Comparison of ENCODE assay signal across 10 mouse cellular contexts in the genomic region with DNA sequence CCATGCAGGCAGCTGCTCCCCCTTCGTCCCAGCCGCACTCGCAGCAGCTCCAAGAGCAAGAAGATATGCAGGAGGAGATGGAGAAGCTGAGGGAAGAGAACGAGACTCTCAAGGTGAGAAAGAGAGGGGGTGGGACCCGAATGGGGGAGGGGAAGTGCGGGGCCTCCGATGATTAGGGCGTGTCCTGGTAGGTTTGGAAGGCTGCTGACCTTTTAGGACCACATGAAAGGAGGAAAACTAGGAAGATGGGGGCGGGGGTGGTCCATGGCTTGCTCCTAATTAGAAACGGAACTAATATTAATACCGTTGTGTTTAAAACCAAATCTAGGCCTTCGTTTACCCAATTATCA. TPM values are rescaled to one million over a fixed set of nuclear protein-coding genes. Genes with fewer than 3 reads are reported as not detected.
DNase-seq lines count a peak whose midpoint lies in the region; ATAC-seq lines count a peak whose summit lies in the region.
"Had no signal": no experiment of that assay in that cellular context is flagged by ENCODE, and none has a peak within 500 bp of the region (broad histone marks: within the 10 kb centered on the region; RNA-seq: fewer than 3 reads in every experiment).

No protein-coding gene starts in this region.

- H3K4me3 ChIP-seq in heart, embryonic 14.5 days (ENCODE audit: control insufficient read depth in 1 of 2, insufficient read depth in 1 of 2, low read depth in 1 of 2, low read length in 2 of 2), result peak overlapping the region; percentile 47 to 51
- peak overlapping the region; percentile 76 for H3K4me3 ChIP-seq in hindbrain, embryonic 11.5 days (ENCODE audit: low read depth, low read length)
- H3K4me3 ChIP-seq in midbrain, embryonic 12.5 days, result peak overlapping the region; percentile 77

- DNase-seq in heart, adult 9 months (ENCODE audit: low spot score in 2 of 2), result no peak
- peak; percentile 75 for DNase-seq in MN1 (ENCODE audit: low spot score)
- DNase-seq in hindbrain, embryonic 11.5 days (ENCODE audit: low spot score), result no peak
- no peak for DNase-seq in retina, postnatal 1 day
- no peak for DNase-seq in kidney, adult 18-20 months

- H3K4me2 ChIP-seq in heart, embryonic 14.5 days (ENCODE audit: low read length), result peak overlapping the region; percentile 93
- H3K4me2 ChIP-seq in hindbrain, embryonic 11.5 days (replicated peaks; ENCODE audit: low read depth, low read length), result peak overlapping the region; percentile 86
- H3K4me2 ChIP-seq in midbrain, embryonic 12.5 days (replicated peaks), result peak overlapping the region; percentile 82

- no peak for ATAC-seq in heart, embryonic 14.5 days (ENCODE audit: insufficient number of reproducible peaks, insufficient read depth, low FRiP score, low read depth)
- no peak; the same call in 1 of the 2 replicates for ATAC-seq in hindbrain, embryonic 11.5 days (ENCODE audit: low FRiP score)
- no peak; the same call in 1 of the 2 replicates for ATAC-seq in midbrain, embryonic 12.5 days (ENCODE audit: low FRiP score, low read depth)
- ATAC-seq in monocyte, adult 5-6 weeks (replicated peaks; ENCODE audit: insufficient number of reproducible peaks, low FRiP score, low TSS enrichment, poor library complexity, severe bottlenecking), result no peak

- peaks cover 0 to 11% of the 10 kb centered on the region in 2 experiments; a peak in 2 of 4 replicates for H3K4me1 ChIP-seq in heart, embryonic 14.5 days (ENCODE audit: control insufficient read depth in 2 of 2, insufficient read depth in 2 of 2, low read length in 2 of 2)
- H3K4me1 ChIP-seq in hindbrain, embryonic 11.5 days (replicated peaks; ENCODE audit: control insufficient read depth, insufficient read depth, low read length), result no peaks in the 10 kb centered on the region
- peaks cover 30% of the 10 kb centered on the region for H3K4me1 ChIP-seq in midbrain, embryonic 12.5 days

- no peak overlapping the region for H3K9ac ChIP-seq in heart, embryonic 14.5 days (ENCODE audit: low read length)
- peak overlapping the region; percentile 83 for H3K9ac ChIP-seq in hindbrain, embryonic 11.5 days (ENCODE audit: low read depth, low read length)
- H3K9ac ChIP-seq in midbrain, embryonic 12.5 days (replicated peaks), result peak overlapping the region; percentile 86

- 3% methylated on average over 12 of the region's 12 CpGs for WGBS in heart, embryonic 14.5 days
- WGBS in hindbrain, embryonic 11.5 days, result 2% methylated on average over 12 of the region's 12 CpGs
- WGBS in midbrain, embryonic 12.5 days, result under 1% methylated on average over 12 of the region's 12 CpGs

- H3K27me3 ChIP-seq in heart, embryonic 14.5 days (ENCODE audit: control insufficient read depth, insufficient read depth, low read length), result peaks cover 65% of the 10 kb centered on the region
- no peaks in the 10 kb centered on the region for H3K27me3 ChIP-seq in hindbrain, embryonic 11.5 days (ENCODE audit: control insufficient read depth, insufficient read depth, low read length)
- no peaks in the 10 kb centered on the region for H3K27me3 ChIP-seq in midbrain, embryonic 12.5 days
- H3K27me3 ChIP-seq: CH12.LX had no signal

- H3K9me3 ChIP-seq in heart, embryonic 14.5 days (ENCODE audit: control insufficient read depth, low read length), result no peaks in the 10 kb centered on the region
- no peaks in the 10 kb centered on the region for H3K9me3 ChIP-seq in hindbrain, embryonic 11.5 days (ENCODE audit: control insufficient read depth, low read length)
- H3K9me3 ChIP-seq in midbrain, embryonic 12.5 days, result no peaks in the 10 kb centered on the region

- no peaks in the 10 kb centered on the region for H3K36me3 ChIP-seq in heart, embryonic 14.5 days (ENCODE audit: control insufficient read depth, insufficient read depth, low read length)
- no peaks in the 10 kb centered on the region for H3K36me3 ChIP-seq in hindbrain, embryonic 11.5 days (ENCODE audit: control insufficient read depth, insufficient read depth, low read length)
- H3K36me3 ChIP-seq in midbrain, embryonic 12.5 days, result peaks cover 10% of the 10 kb centered on the region

- no peak overlapping the region for H3K27ac ChIP-seq in heart, embryonic 14.5 days (replicated peaks in 1 of 2; ENCODE audit: control insufficient read depth in 1 of 2, insufficient read depth in 1 of 2, low read depth in 2 of 2, low read length in 2 of 2)
- H3K27ac ChIP-seq in hindbrain, embryonic 11.5 days (ENCODE audit: low read depth, low read length), result peak overlapping the region; percentile 95
- peak overlapping the region; percentile 96 for H3K27ac ChIP-seq in midbrain, embryonic 12.5 days (replicated peaks)

RNA-seq across cellular contexts. Expression of gene Soga3, which starts 4.0 kb away (rescaled TPM):
- 0.32 and 0.55 TPM in 2 replicates for polyA plus RNA-seq in heart, embryonic 14.5 days (2014; fragmentation: Nextera tagmentation; extraction: Ambion mirVana)
- 35.8 and 42.6 TPM in 2 replicates for polyA plus RNA-seq in hindbrain, embryonic 11.5 days (2014; fragmentation: Nextera tagmentation; extraction: Ambion mirVana)
- 72.7 and 86.7 TPM in 2 replicates for polyA plus RNA-seq in midbrain, embryonic 12.5 days (2016; fragmentation: Nextera tagmentation; extraction: Ambion mirVana)
- total RNA-seq in monocyte, adult 5-6 weeks (2017), result not detected in 3 replicates
- total RNA-seq: CH12.LX; common myeloid progenitor, adult 5-6 weeks had no signal

RNA-seq across cellular contexts. Expression of gene Gm49353, which starts 51.1 kb away (rescaled TPM):
- polyA plus RNA-seq in heart, embryonic 14.5 days (2014; fragmentation: Nextera tagmentation; extraction: Ambion mirVana), result not detected in 2 replicates
- 5.0 and 9.9 TPM in 2 replicates for polyA plus RNA-seq in hindbrain, embryonic 11.5 days (2014; fragmentation: Nextera tagmentation; extraction: Ambion mirVana)
- polyA plus RNA-seq in midbrain, embryonic 12.5 days (2016; fragmentation: Nextera tagmentation; extraction: Ambion mirVana), result 5.2 and 7.4 TPM in 2 replicates
- not detected in 3 replicates for total RNA-seq in monocyte, adult 5-6 weeks (2017)
- total RNA-seq: CH12.LX; common myeloid progenitor, adult 5-6 weeks had no signal

Comparison
In these comparisons a context has a peak if more than half of its experiments do, and no peak if none do; other contexts are left out.
1. H3K27ac ChIP-seq: peak in hindbrain, embryonic 11.5 days (single experiment) and midbrain, embryonic 12.5 days (single experiment); none in heart, embryonic 14.5 days (0 of 2).
2. RNA of gene Soga3, which starts 4.0 kb away (polyA plus RNA-seq): 72.7 to 86.7 TPM in midbrain, embryonic 12.5 days and 35.8 to 42.6 TPM in hindbrain, embryonic 11.5 days; 0.32 to 0.55 TPM in heart, embryonic 14.5 days; every median in the first group is over 10 times any median in the second.
3. Peak in every context shown above with its lines, with median percentiles within 50 percentile points of each other: H3K4me2 ChIP-seq and H3K4me3 ChIP-seq.